ENCODE assay signal across 9 mouse cellular contexts in genomic region chr12:105027323-105027991, GRCm38 (mm10). TPM values are rescaled to one million over a fixed set of nuclear protein-coding genes. Genes with fewer than 3 reads are reported as not detected.
DNase-seq lines count a peak whose midpoint lies in the region; TF ChIP-seq lines count a peak whose summit lies in the region.
"Had no signal": no experiment of that assay in that cellular context is flagged by ENCODE, and none has a peak within 500 bp of the region (broad histone marks: within the 10 kb centered on the region; RNA-seq: fewer than 3 reads in every experiment).

No protein-coding gene starts in this region.

- H3K79me2 ChIP-seq in MEL (ENCODE audit: control insufficient read depth, insufficient read depth, low read length, poor library complexity) (peaks cover 28% of the 10 kb centered on the region), macrophage (ENCODE audit: inconsistent target) (peaks cover 35% of the 10 kb centered on the region)
- H3K79me2 ChIP-seq in heart, adult 2 months (replicated peaks; ENCODE audit: control insufficient read depth, insufficient read depth, low read length): no peaks in the 10 kb centered on the region

- no peaks in the 10 kb centered on the region for H3K27me3 ChIP-seq in cerebellum, adult 2 months (ENCODE audit: control insufficient read depth, insufficient read depth, low read length)
- no peaks in the 10 kb centered on the region for H3K27me3 ChIP-seq in MEL (ENCODE audit: control insufficient read depth in 1 of 2, insufficient read depth in 2 of 2, low read length in 2 of 2)
- H3K27me3 ChIP-seq in heart, adult 2 months (ENCODE audit: control insufficient read depth, insufficient read depth, low read length): no peaks in the 10 kb centered on the region
- H3K27me3 ChIP-seq: limb, embryonic 15.5 days had no signal

- peaks cover 0 to 35% of the 10 kb centered on the region in 2 experiments; a peak in 3 of 4 replicates for H3K36me3 ChIP-seq in MEL (ENCODE audit: control insufficient read depth in 1 of 2, insufficient read depth in 2 of 2, low read length in 2 of 2)
- no peaks in the 10 kb centered on the region for H3K36me3 ChIP-seq in heart, adult 2 months (ENCODE audit: control insufficient read depth, insufficient read depth, low read length)
- peaks cover 11% of the 10 kb centered on the region; the same call in 1 of the 2 replicates for H3K36me3 ChIP-seq in macrophage (ENCODE audit: inconsistent target)

- no peaks in the 10 kb centered on the region for H3K9me3 ChIP-seq in MEL (replicated peaks; ENCODE audit: insufficient read depth, low read length)
- H3K9me3 ChIP-seq: limb, embryonic 15.5 days had no signal

- no peak; the same call in 1 of the 2 replicates for TF ChIP-seq RAD21 in MEL (IDR thresholded peaks at IDR 0.05; ENCODE audit: low read depth, low read length)

- intact Hi-C loops in heart, adult 2 months (cut with DNase I): no loop called here

- 0 out of 2 replicates have a peak overlapping the region, but pooled peaks have one; percentile 3 for H3K9ac ChIP-seq in MEL (ENCODE audit: control insufficient read depth, low read depth, low read length, poor library complexity, severe bottlenecking)
- no peak overlapping the region for H3K9ac ChIP-seq in heart, adult 2 months (ENCODE audit: low read depth, low read length)
- H3K9ac ChIP-seq: limb, embryonic 15.5 days had no signal

- peak; percentile 58 for TF ChIP-seq CTCF in cerebellum, adult 2 months (IDR thresholded peaks at IDR 0.05; ENCODE audit: borderline replicate concordance, insufficient read depth, low read depth, low read length)
- peak; percentile 81 to 93 (median 87) for TF ChIP-seq CTCF in MEL (IDR thresholded peaks at IDR 0.05 in 2 of 3, conservative IDR thresholded peaks at IDR 0.05 in 1 of 3; ENCODE audit: control insufficient read depth in 1 of 3, insufficient read depth in 1 of 3, low read depth in 2 of 3, low read length in 3 of 3, poor library complexity in 1 of 3, severe bottlenecking in 1 of 3)
- TF ChIP-seq CTCF in heart, adult 2 months (IDR thresholded peaks at IDR 0.05): peak; percentile 84
- peak; percentile 83 for TF ChIP-seq CTCF in layer of hippocampus, adult 2 months (conservative IDR thresholded peaks at IDR 0.05)

- WGBS in cerebellum, adult 2 months: 44% methylated on average over 15 of the region's 15 CpGs
- WGBS in heart, adult 2 months: 34% methylated on average over 15 of the region's 15 CpGs
- WGBS in macrophage (ENCODE audit: missing documents): 21% methylated on average over 15 of the region's 15 CpGs

- H3K27ac ChIP-seq in cerebellum, adult 2 months (ENCODE audit: insufficient read depth, low read length): no peak overlapping the region
- H3K27ac ChIP-seq in MEL (ENCODE audit: control insufficient read depth, low read depth, low read length) (peak overlapping the region; percentile 81), macrophage (peak overlapping the region; percentile 46)
- no peak overlapping the region for H3K27ac ChIP-seq in heart, adult 2 months
- peak overlapping the region; percentile 2; the same call in 1 of the 2 replicates for H3K27ac ChIP-seq in layer of hippocampus, adult 2 months
- H3K27ac ChIP-seq: limb, embryonic 15.5 days had no signal

- H3K4me3 ChIP-seq in cerebellum, adult 2 months (replicated peaks; ENCODE audit: insufficient read depth, low read depth, low read length): no peak overlapping the region
- H3K4me3 ChIP-seq in MEL (ENCODE audit: control insufficient read depth in 1 of 2, insufficient read depth in 1 of 2, low read depth in 2 of 2, low read length in 2 of 2) (no peak overlapping the region), macrophage (ENCODE audit: inconsistent target) (no peak overlapping the region)
- H3K4me3 ChIP-seq in heart, adult 2 months: no peak overlapping the region
- no peak overlapping the region for H3K4me3 ChIP-seq in layer of hippocampus, adult 2 months
- H3K4me3 ChIP-seq: limb, embryonic 15.5 days had no signal

- no peaks in the 10 kb centered on the region for H3K4me1 ChIP-seq in cerebellum, adult 2 months (ENCODE audit: control insufficient read depth, insufficient read depth, low read length)
- peaks cover 0 to 40% of the 10 kb centered on the region in 2 experiments; a peak in 3 of 4 replicates for H3K4me1 ChIP-seq in MEL (ENCODE audit: control insufficient read depth in 1 of 2, insufficient read depth in 2 of 2, low read length in 2 of 2)
- peaks cover 3% of the 10 kb centered on the region for H3K4me1 ChIP-seq in heart, adult 2 months (ENCODE audit: control insufficient read depth, insufficient read depth, low read length)

- peak; percentile 35 to 41 for DNase-seq in cerebellum, adult 2 months
- no peak for DNase-seq in cerebellum, adult 11-12 months
- peak; percentile 97 for DNase-seq in MEL (ENCODE audit: low read depth, low spot score)
- DNase-seq in cerebellum, postnatal 10 days: peak; percentile 72 to 76
- DNase-seq in heart, adult 2 months: peak; percentile 76 to 83
- peak; percentile 66 to 76 for DNase-seq in layer of hippocampus, adult 2 months (ENCODE audit: low spot score in 2 of 2)
- peak; percentile 75 to 83 for DNase-seq in spleen, adult 18-20 months

- TF ChIP-seq EP300 in MEL (IDR thresholded peaks at IDR 0.05; ENCODE audit: low read depth in 1 of 2, low read length in 2 of 2): peak; percentile 45 to 88; a peak in 3 of 4 replicates
- no peak for TF ChIP-seq EP300 in heart, adult 2 months (IDR thresholded peaks at IDR 0.05; ENCODE audit: insufficient read depth, low read depth, low read length)

- no peak for TF ChIP-seq POLR2A in cerebellum, adult 2 months (IDR thresholded peaks at IDR 0.05; ENCODE audit: borderline replicate concordance, insufficient read depth, low read length)
- no peak; a peak in 1 of 4 replicates for TF ChIP-seq POLR2A in MEL (IDR thresholded peaks at IDR 0.05; ENCODE audit: control insufficient read depth in 1 of 2, insufficient read depth in 1 of 2, low read depth in 1 of 2, low read length in 2 of 2, poor library complexity in 1 of 2)
- TF ChIP-seq POLR2A in heart, adult 2 months (IDR thresholded peaks at IDR 0.05; ENCODE audit: insufficient read depth, low read depth, low read length): no peak

TF ChIP-seq in MEL, 35 proteins besides CTCF, POLR2A, EP300 and RAD21 (continues in another document):
- TF ChIP-seq MEF2A (IDR thresholded peaks at IDR 0.05; ENCODE audit: extremely low read depth, insufficient replicate concordance, low read depth, low read length, poor library complexity, severe bottlenecking): no peak
- no peak for TF ChIP-seq CHD1 (IDR thresholded peaks at IDR 0.05; ENCODE audit: low read depth, low read length)
- TF ChIP-seq RCOR1 (IDR thresholded peaks at IDR 0.05; ENCODE audit: low read depth, low read length): peak; percentile 67
- peak; percentile 64 for TF ChIP-seq TBP (IDR thresholded peaks at IDR 0.05; ENCODE audit: low read depth, low read length)
- TF ChIP-seq BHLHE40 (IDR thresholded peaks at IDR 0.05; ENCODE audit: borderline replicate concordance, low read depth, low read length): no peak
- no peak for TF ChIP-seq POLR2AphosphoS2 (IDR thresholded peaks at IDR 0.05; ENCODE audit: low read length)
- TF ChIP-seq USF2 (IDR thresholded peaks at IDR 0.05; ENCODE audit: borderline replicate concordance in 1 of 2, insufficient read depth in 1 of 2, low read depth in 1 of 2, low read length in 2 of 2): no peak
- TF ChIP-seq JUND (IDR thresholded peaks at IDR 0.05; ENCODE audit: low read depth, low read length): no peak
- peak; percentile 76 for TF ChIP-seq SIN3A (IDR thresholded peaks at IDR 0.05; ENCODE audit: low read length)
- no peak for TF ChIP-seq KAT2A (conservative IDR thresholded peaks at IDR 0.05; ENCODE audit: low read depth, low read length)
- no peak for TF ChIP-seq E2F4 (IDR thresholded peaks at IDR 0.05; ENCODE audit: borderline replicate concordance, low read depth, low read length)
- peak; percentile 87 for TF ChIP-seq TAL1 (IDR thresholded peaks at IDR 0.05; ENCODE audit: low read length)
- no peak for TF ChIP-seq MAZ (IDR thresholded peaks at IDR 0.05; ENCODE audit: low read depth, low read length)
- TF ChIP-seq POLR2AphosphoS5 (IDR thresholded peaks at IDR 0.05; ENCODE audit: borderline replicate concordance, low read depth, low read length): no peak
- TF ChIP-seq USF1 (IDR thresholded peaks at IDR 0.05; ENCODE audit: low read depth, low read length): no peak
- no peak for TF ChIP-seq UBTF (IDR thresholded peaks at IDR 0.05; ENCODE audit: borderline replicate concordance, insufficient read depth, low read depth, low read length)
- TF ChIP-seq MAX (IDR thresholded peaks at IDR 0.05; ENCODE audit: low read length): no peak
- TF ChIP-seq MAFK (IDR thresholded peaks at IDR 0.05; ENCODE audit: borderline replicate concordance, low read depth, low read length): no peak

RNA-seq across cellular contexts. Expression of gene Glrx5, which starts 5.0 kb away (rescaled TPM):
- polyA plus RNA-seq in cerebellum, adult 2 months (2012; rRNA removed): 85.9 and 101 TPM in 2 replicates
- total RNA-seq in MEL (2012; rRNA removed): 95.8 and 108 TPM in 2 replicates
- polyA plus RNA-seq in MEL (2012; ENCODE audit: insufficient read depth in 1 of 2, insufficient read length in 2 of 2, low read depth in 1 of 2, low replicate concordance in 2 of 2, missing spikeins in 1 of 2): 100 to 1,000 TPM in 1 of 2 experiments, not detected in 1; 291 TPM
- total RNA-seq in heart, adult 2 months (2021): 10 to 100 TPM; 86.5 to 94.7 TPM
- 103 and 104 TPM in 2 replicates for polyA plus RNA-seq in heart, adult 2 months (2012; rRNA removed)
- total RNA-seq in layer of hippocampus, adult 2 months (2021): 10 to 100 TPM; 43.9 to 47.0 TPM
- 1 to 10 TPM in 20 of 26 experiments, under 1 TPM in 4, not detected in 2; 0.65 to 9.7 (median 2.2) TPM for total RNA-seq in macrophage (2018; cell fraction: chromatin; rRNA removed)
- 10 to 100 TPM; 14.1 to 26.6 (median 18.8) TPM for total RNA-seq in macrophage (2018; cell fraction: cytosol; rRNA removed)
- total RNA-seq in macrophage (2018; cell fraction: nucleus; rRNA removed): 10 to 100 TPM in 3 of 26 experiments, 1 to 10 TPM in 23; 2.0 to 27.2 (median 7.0) TPM
- polyA plus RNA-seq in macrophage (2018): 5.1 to 28.7 TPM (median 17.8 TPM) in 3 replicates

RNA-seq across cellular contexts. Expression of gene Syne3, which starts 17.8 kb away (rescaled TPM):
- 1.1 and 1.2 TPM in 2 replicates for polyA plus RNA-seq in cerebellum, adult 2 months (2012; rRNA removed)
- 4.9 and 7.9 TPM in 2 replicates for total RNA-seq in MEL (2012; rRNA removed)
- 10 to 100 TPM in 1 of 2 experiments, not detected in 1; 10.7 TPM for polyA plus RNA-seq in MEL (2012; ENCODE audit: insufficient read depth in 1 of 2, insufficient read length in 2 of 2, low read depth in 1 of 2, low replicate concordance in 2 of 2, missing spikeins in 1 of 2)
- total RNA-seq in heart, adult 2 months (2021): 1 to 10 TPM; 7.0 to 8.5 TPM
- 2.3 and 3.0 TPM in 2 replicates for polyA plus RNA-seq in heart, adult 2 months (2012; rRNA removed)
- total RNA-seq in layer of hippocampus, adult 2 months (2021): 1 to 10 TPM; 1.7 to 1.8 TPM
- total RNA-seq in macrophage (2018; cell fraction: chromatin; rRNA removed): 100 to 1,000 TPM in 3 of 26 experiments, 10 to 100 TPM in 21, 1 to 10 TPM in 2; 9.1 to 309 (median 31.2) TPM
- total RNA-seq in macrophage (2018; cell fraction: cytosol; rRNA removed): 10 to 100 TPM in 13 of 26 experiments, 1 to 10 TPM in 13; 4.6 to 56.9 (median 12.5) TPM
- total RNA-seq in macrophage (2018; cell fraction: nucleus; rRNA removed): 100 to 1,000 TPM in 1 of 26 experiments, 10 to 100 TPM in 15, 1 to 10 TPM in 10; 6.6 to 122 (median 16.8) TPM
- 6.4 to 13.5 TPM (median 8.7 TPM) in 3 replicates for polyA plus RNA-seq in macrophage (2018)

Comparison
In these comparisons a context has a peak if more than half of its experiments do, and no peak if none do; other contexts are left out.
1. H3K27ac ChIP-seq: peak in MEL (single experiment), layer of hippocampus, adult 2 months (single experiment) and macrophage (single experiment); none in cerebellum, adult 2 months (single experiment) and heart, adult 2 months (single experiment).
2. Peak in every context shown above with its lines, with median percentiles within 50 percentile points of each other: CTCF ChIP-seq.